Comparison of ENCODE assay signal across 8 mouse cellular contexts in genomic region chr19:45047417-45047934, GRCm38 (mm10). TPM values are rescaled to one million over a fixed set of nuclear protein-coding genes. Genes with fewer than 3 reads are reported as not detected.
DNase-seq lines count a peak whose midpoint lies in the region; ATAC-seq and TF ChIP-seq lines count a peak whose summit lies in the region.

TSS of gene Sfxn3 (plus strand) at chr19:45047503.

- H3K4me1 ChIP-seq in bone marrow, adult 2 months (ENCODE audit: control insufficient read depth, insufficient read depth, low read length), result peaks cover 3% of the 10 kb centered on the region
- peaks cover 31% of the 10 kb centered on the region for H3K4me1 ChIP-seq in embryonic facial prominence, embryonic 15.5 days
- H3K4me1 ChIP-seq in limb, embryonic 13.5 days, result peaks cover 28% of the 10 kb centered on the region
- H3K4me1 ChIP-seq in midbrain, embryonic 15.5 days, result peaks cover 45% of the 10 kb centered on the region

- peaks cover 15% of the 10 kb centered on the region for H3K27me3 ChIP-seq in embryonic facial prominence, embryonic 15.5 days
- H3K27me3 ChIP-seq in limb, embryonic 13.5 days, result peaks cover 36% of the 10 kb centered on the region
- peaks cover 4% of the 10 kb centered on the region; the same call in 1 of the 2 replicates for H3K27me3 ChIP-seq in midbrain, embryonic 15.5 days (replicated peaks)

- peak within 1 kb of the TSS; percentile 29 for H3K9ac ChIP-seq in embryonic facial prominence, embryonic 15.5 days
- H3K9ac ChIP-seq in limb, embryonic 13.5 days, result peak within 1 kb of the TSS; percentile 72
- peak within 1 kb of the TSS; percentile 79 for H3K9ac ChIP-seq in midbrain, embryonic 15.5 days

- under 1% methylated on average over 26 of the region's 26 CpGs for WGBS in bone marrow, adult 2 months
- under 1% methylated on average over 26 of the region's 26 CpGs for WGBS in embryonic facial prominence, embryonic 15.5 days
- WGBS in limb, embryonic 13.5 days, result under 1% methylated on average over 26 of the region's 26 CpGs
- under 1% methylated on average over 26 of the region's 26 CpGs for WGBS in midbrain, embryonic 15.5 days

- H3K27ac ChIP-seq in bone marrow, adult 2 months (ENCODE audit: control insufficient read depth, insufficient read depth, low read depth, low read length, poor library complexity), result peak within 1 kb of the TSS; percentile 77
- H3K27ac ChIP-seq in embryonic facial prominence, embryonic 15.5 days (replicated peaks), result peak within 1 kb of the TSS; percentile 97
- peak within 1 kb of the TSS; percentile 84 for H3K27ac ChIP-seq in limb, embryonic 13.5 days
- peak within 1 kb of the TSS; percentile 94 for H3K27ac ChIP-seq in midbrain, embryonic 15.5 days

- peak; percentile 64 for TF ChIP-seq POLR2A in bone marrow, adult 2 months (IDR thresholded peaks at IDR 0.05; ENCODE audit: borderline replicate concordance, control insufficient read depth, low read depth, low read length)

- H3K36me3 ChIP-seq in embryonic facial prominence, embryonic 15.5 days, result peaks cover 12% of the 10 kb centered on the region
- peaks cover 23% of the 10 kb centered on the region for H3K36me3 ChIP-seq in limb, embryonic 13.5 days
- H3K36me3 ChIP-seq in midbrain, embryonic 15.5 days (replicated peaks), result peaks cover 11% of the 10 kb centered on the region; the same call in 1 of the 2 replicates

- peak; percentile 88 for DNase-seq in 416B (ENCODE audit: low read depth)
- peak; percentile 96 for DNase-seq in heart, adult 8-10 months (ENCODE audit: low spot score)
- DNase-seq in kidney, adult 9 months, result peak; percentile 93
- peak; percentile 71 to 77 for DNase-seq in spleen, adult 18-20 months

- TF ChIP-seq CTCF in bone marrow, adult 2 months (IDR thresholded peaks at IDR 0.05; ENCODE audit: control insufficient read depth, insufficient read depth, low read length), result peak; percentile 63

- peak; percentile 77 for ATAC-seq in embryonic facial prominence, embryonic 15.5 days (ENCODE audit: insufficient number of reproducible peaks, low FRiP score, low TSS enrichment, low read depth)
- peak; percentile 86 for ATAC-seq in limb, embryonic 13.5 days (ENCODE audit: low FRiP score, low read depth)
- peak; percentile 85 for ATAC-seq in midbrain, embryonic 15.5 days (replicated peaks)

- H3K9me3 ChIP-seq in embryonic facial prominence, embryonic 15.5 days (replicated peaks), result no peaks in the 10 kb centered on the region
- no peaks in the 10 kb centered on the region for H3K9me3 ChIP-seq in limb, embryonic 13.5 days
- H3K9me3 ChIP-seq in midbrain, embryonic 15.5 days, result no peaks in the 10 kb centered on the region

- peak within 1 kb of the TSS; percentile 76 for H3K4me3 ChIP-seq in bone marrow, adult 2 months (replicated peaks; ENCODE audit: control insufficient read depth, low read depth, low read length)
- H3K4me3 ChIP-seq in embryonic facial prominence, embryonic 15.5 days (replicated peaks), result peak within 1 kb of the TSS; percentile 61
- H3K4me3 ChIP-seq in limb, embryonic 13.5 days, result peak within 1 kb of the TSS; percentile 57
- H3K4me3 ChIP-seq in midbrain, embryonic 15.5 days, result peak within 1 kb of the TSS; percentile 71

- peak within 1 kb of the TSS; percentile 91 for H3K4me2 ChIP-seq in embryonic facial prominence, embryonic 15.5 days (replicated peaks)
- H3K4me2 ChIP-seq in limb, embryonic 13.5 days (replicated peaks), result peak within 1 kb of the TSS; percentile 77
- peak within 1 kb of the TSS; percentile 83 for H3K4me2 ChIP-seq in midbrain, embryonic 15.5 days

RNA-seq across cellular contexts. Expression of gene Sfxn3, which starts in this region (rescaled TPM):
- 8.1 and 13.5 TPM in 2 replicates for polyA plus RNA-seq in bone marrow, adult 2 months (2011; ENCODE audit: insufficient read depth, insufficient read length, low replicate concordance, missing spikeins)
- polyA plus RNA-seq in embryonic facial prominence, embryonic 15.5 days (2015; fragmentation: Nextera tagmentation; extraction: Ambion mirVana), result 37.4 and 41.3 TPM in 2 replicates
- 10 to 100 TPM in 3 of 4 experiments, 1 to 10 TPM in 1; 9.0 to 10.8 (median 10.3) TPM for total RNA-seq in heart, adult 8-10 months (2022)
- polyA plus RNA-seq in limb, embryonic 13.5 days (2015; fragmentation: Nextera tagmentation; extraction: Ambion mirVana), result 26.0 and 26.5 TPM in 2 replicates
- polyA plus RNA-seq in midbrain, embryonic 15.5 days (2015; fragmentation: Nextera tagmentation; extraction: Ambion mirVana), result 89.6 and 97.2 TPM in 2 replicates

Comparison
In these comparisons a context has a peak if more than half of its experiments do, and no peak if none do; other contexts are left out.
1. Peak in every context shown above with its lines: DNase-seq, ATAC-seq, H3K4me3 ChIP-seq and H3K27ac ChIP-seq.
2. H3K9ac ChIP-seq: peak in every context shown above with its lines; median percentile 79 in midbrain, embryonic 15.5 days; 72 in limb, embryonic 13.5 days; 29 in embryonic facial prominence, embryonic 15.5 days.